Comparison of ENCODE assay signal across 17 mouse cellular contexts in the genomic region with DNA sequence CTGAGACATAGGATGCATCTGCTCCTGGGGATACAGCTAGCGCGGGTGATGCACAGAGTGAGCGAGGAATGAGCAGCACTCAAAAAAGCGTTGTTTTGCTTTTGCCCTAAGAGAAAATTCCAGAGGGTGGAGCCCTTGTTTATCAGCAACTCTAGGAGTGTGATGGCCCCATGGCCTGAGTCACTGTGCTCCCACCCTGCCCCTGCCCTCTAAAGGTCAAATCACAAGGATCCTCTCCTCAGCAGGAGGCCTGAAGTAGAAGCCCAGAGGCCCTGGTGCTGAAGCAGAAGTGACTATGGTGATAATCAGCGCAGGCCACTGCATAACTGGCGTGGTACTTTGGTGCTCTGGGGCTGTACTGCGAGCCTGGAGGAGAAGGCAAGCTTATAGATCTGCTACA. TPM values are rescaled to one million over a fixed set of nuclear protein-coding genes. Genes with fewer than 3 reads are reported as not detected.
DNase-seq lines count a peak whose midpoint lies in the region; ATAC-seq lines count a peak whose summit lies in the region.
"Had no signal": no experiment of that assay in that cellular context is flagged by ENCODE, and none has a peak within 500 bp of the region (broad histone marks: within the 10 kb centered on the region; RNA-seq: fewer than 3 reads in every experiment).

No protein-coding gene starts in this region.

- peaks cover 35% of the 10 kb centered on the region for H3K4me1 ChIP-seq in heart, embryonic 12.5 days (replicated peaks)
- H3K4me1 ChIP-seq in midbrain, embryonic 10.5 days: peaks cover 5% of the 10 kb centered on the region
- H3K4me1 ChIP-seq in midbrain, embryonic 13.5 days (replicated peaks): no peaks in the 10 kb centered on the region
- H3K4me1 ChIP-seq in embryonic facial prominence, embryonic 15.5 days: peaks cover 21% of the 10 kb centered on the region
- no peaks in the 10 kb centered on the region for H3K4me1 ChIP-seq in midbrain, embryonic 16.5 days (ENCODE audit: control insufficient read depth, insufficient read depth, low read length)
- H3K4me1 ChIP-seq: neural tube, embryonic 12.5 days had no signal

- H3K36me3 ChIP-seq in heart, embryonic 12.5 days: no peaks in the 10 kb centered on the region
- peaks cover 3% of the 10 kb centered on the region; the same call in 1 of the 2 replicates for H3K36me3 ChIP-seq in midbrain, embryonic 10.5 days
- H3K36me3 ChIP-seq in midbrain, embryonic 13.5 days: peaks cover 67% of the 10 kb centered on the region
- H3K36me3 ChIP-seq in embryonic facial prominence, embryonic 15.5 days: no peaks in the 10 kb centered on the region
- peaks cover 8% of the 10 kb centered on the region for H3K36me3 ChIP-seq in midbrain, embryonic 16.5 days (ENCODE audit: control insufficient read depth, insufficient read depth, low read length)

- intact Hi-C loops in heart, postnatal 14 days (cut with DNase I): loop anchor here (5.0 kb wide), 1 partner anchor 73 kb away; no protein-coding TSS in a partner anchor

- no peaks in the 10 kb centered on the region for H3K27me3 ChIP-seq in heart, embryonic 12.5 days (replicated peaks)
- no peaks in the 10 kb centered on the region for H3K27me3 ChIP-seq in midbrain, embryonic 10.5 days (ENCODE audit: low read depth, poor library complexity, severe bottlenecking)
- H3K27me3 ChIP-seq in midbrain, embryonic 13.5 days: no peaks in the 10 kb centered on the region
- H3K27me3 ChIP-seq in embryonic facial prominence, embryonic 15.5 days: no peaks in the 10 kb centered on the region
- no peaks in the 10 kb centered on the region for H3K27me3 ChIP-seq in midbrain, embryonic 16.5 days (ENCODE audit: control insufficient read depth, insufficient read depth, low read depth, low read length)
- H3K27me3 ChIP-seq: neural tube, embryonic 12.5 days had no signal

- WGBS in heart, embryonic 12.5 days: 44% methylated on average over 7 of the region's 7 CpGs
- 81% methylated on average over 7 of the region's 7 CpGs for WGBS in midbrain, embryonic 10.5 days
- WGBS in midbrain, embryonic 13.5 days: 93% methylated on average over 7 of the region's 7 CpGs
- 78% methylated on average over 7 of the region's 7 CpGs for WGBS in embryonic facial prominence, embryonic 15.5 days
- WGBS in midbrain, embryonic 16.5 days: 92% methylated on average over 7 of the region's 7 CpGs

- no peaks in the 10 kb centered on the region for H3K9me3 ChIP-seq in heart, embryonic 12.5 days (replicated peaks)
- H3K9me3 ChIP-seq in midbrain, embryonic 10.5 days (replicated peaks): no peaks in the 10 kb centered on the region
- H3K9me3 ChIP-seq in midbrain, embryonic 13.5 days: no peaks in the 10 kb centered on the region
- H3K9me3 ChIP-seq in embryonic facial prominence, embryonic 15.5 days (replicated peaks): no peaks in the 10 kb centered on the region
- no peaks in the 10 kb centered on the region for H3K9me3 ChIP-seq in midbrain, embryonic 16.5 days (replicated peaks; ENCODE audit: control insufficient read depth, low read length, poor library complexity, severe bottlenecking)
- H3K9me3 ChIP-seq: neural tube, embryonic 12.5 days had no signal

- no peak for DNase-seq in heart, postnatal 14 days
- no peak for DNase-seq in midbrain, embryonic 10.5 days (ENCODE audit: low spot score)
- no peak for DNase-seq in thymus, postnatal 0 days (ENCODE audit: low spot score)
- DNase-seq: cerebellum, postnatal 14 days; layer of hippocampus, adult 9-11 months; left cerebral cortex, postnatal 4 days; midbrain, embryonic 14.5 days; right cerebral cortex, adult 18-20 months; thymus, postnatal 4 days had no signal

- no peak overlapping the region for H3K4me3 ChIP-seq in heart, embryonic 12.5 days
- no peak overlapping the region for H3K4me3 ChIP-seq in midbrain, embryonic 10.5 days
- H3K4me3 ChIP-seq in midbrain, embryonic 13.5 days (replicated peaks): no peak overlapping the region
- H3K4me3 ChIP-seq in embryonic facial prominence, embryonic 15.5 days (replicated peaks): no peak overlapping the region
- H3K4me3 ChIP-seq in midbrain, embryonic 16.5 days (ENCODE audit: low read depth, low read length): no peak overlapping the region
- H3K4me3 ChIP-seq: erythroblast, embryonic 14.5 days; neural tube, embryonic 12.5 days had no signal

- no peak for ATAC-seq in heart, embryonic 12.5 days (ENCODE audit: insufficient number of reproducible peaks, low FRiP score)
- no peak for ATAC-seq in midbrain, embryonic 13.5 days
- ATAC-seq in embryonic facial prominence, embryonic 15.5 days (ENCODE audit: insufficient number of reproducible peaks, low FRiP score, low TSS enrichment, low read depth): no peak
- ATAC-seq in granulocyte monocyte progenitor cell, adult 5-6 weeks (replicated peaks; ENCODE audit: poor library complexity, severe bottlenecking): no peak
- no peak for ATAC-seq in midbrain, embryonic 16.5 days
- ATAC-seq: CD4-positive, CD25-positive, alpha-beta regulatory T cell, adult 4 months had no signal

- H3K9ac ChIP-seq in heart, embryonic 12.5 days: no peak overlapping the region
- H3K9ac ChIP-seq in midbrain, embryonic 13.5 days (replicated peaks): no peak overlapping the region
- H3K9ac ChIP-seq in embryonic facial prominence, embryonic 15.5 days: no peak overlapping the region
- no peak overlapping the region for H3K9ac ChIP-seq in midbrain, embryonic 16.5 days (ENCODE audit: low read depth, low read length)
- H3K9ac ChIP-seq: neural tube, embryonic 12.5 days had no signal

- H3K4me2 ChIP-seq in heart, embryonic 12.5 days: no peak overlapping the region
- no peak overlapping the region for H3K4me2 ChIP-seq in midbrain, embryonic 13.5 days (replicated peaks)
- H3K4me2 ChIP-seq in embryonic facial prominence, embryonic 15.5 days (replicated peaks): no peak overlapping the region
- no peak overlapping the region for H3K4me2 ChIP-seq in midbrain, embryonic 16.5 days (ENCODE audit: low read length)
- H3K4me2 ChIP-seq: neural tube, embryonic 12.5 days had no signal

- H3K27ac ChIP-seq in heart, embryonic 12.5 days (ENCODE audit: poor library complexity, severe bottlenecking): peak overlapping the region; percentile 69
- peak overlapping the region; percentile 23 for H3K27ac ChIP-seq in midbrain, embryonic 10.5 days (replicated peaks)
- H3K27ac ChIP-seq in midbrain, embryonic 13.5 days: no peak overlapping the region
- H3K27ac ChIP-seq in embryonic facial prominence, embryonic 15.5 days (replicated peaks): peak overlapping the region; percentile 3; the same call in 1 of the 2 replicates
- no peak overlapping the region for H3K27ac ChIP-seq in midbrain, embryonic 16.5 days (ENCODE audit: low read length)
- H3K27ac ChIP-seq: neural tube, embryonic 12.5 days had no signal

RNA-seq across cellular contexts. Expression of a gene that starts 28.1 kb away (rescaled TPM):
- 14.0 and 18.0 TPM in 2 replicates for polyA plus RNA-seq in heart, embryonic 12.5 days (2016; fragmentation: Nextera tagmentation; extraction: Ambion mirVana)
- total RNA-seq in heart, postnatal 14 days (2021): 1 to 10 TPM; 4.1 to 4.2 TPM
- polyA plus RNA-seq in midbrain, embryonic 10.5 days (2016; fragmentation: Nextera tagmentation; extraction: Ambion mirVana): 10.3 and 11.1 TPM in 2 replicates
- 22.9 and 24.2 TPM in 2 replicates for polyA plus RNA-seq in midbrain, embryonic 13.5 days (2015; fragmentation: Nextera tagmentation; extraction: Ambion mirVana)
- polyA plus RNA-seq in embryonic facial prominence, embryonic 15.5 days (2015; fragmentation: Nextera tagmentation; extraction: Ambion mirVana): 8.8 and 10.7 TPM in 2 replicates
- not detected in 2 replicates for total RNA-seq in granulocyte monocyte progenitor cell, adult 5-6 weeks (2014; fragmentation: Nextera tagmentation)
- total RNA-seq in granulocyte monocyte progenitor cell, adult 5-6 weeks (2017): 0.13 TPM in 1 of 2 replicates, not detected in the other
- polyA plus RNA-seq in thymus, postnatal 0 days (2015; fragmentation: Nextera tagmentation; extraction: Ambion mirVana): 0.81 and 1.0 TPM in 2 replicates
- 71.6 and 75.8 TPM in 2 replicates for polyA plus RNA-seq in midbrain, embryonic 16.5 days (2015; fragmentation: Nextera tagmentation; extraction: Ambion mirVana)
- polyA plus RNA-seq: erythroblast, embryonic 14.5 days had no signal

RNA-seq across cellular contexts. Expression of a gene that starts 56.3 kb away (rescaled TPM):
- 54.6 and 54.7 TPM in 2 replicates for polyA plus RNA-seq in heart, embryonic 12.5 days (2016; fragmentation: Nextera tagmentation; extraction: Ambion mirVana)
- 10 to 100 TPM; 83.2 to 85.0 TPM for total RNA-seq in heart, postnatal 14 days (2021)
- polyA plus RNA-seq in midbrain, embryonic 10.5 days (2016; fragmentation: Nextera tagmentation; extraction: Ambion mirVana): 21.8 and 25.9 TPM in 2 replicates
- polyA plus RNA-seq in midbrain, embryonic 13.5 days (2015; fragmentation: Nextera tagmentation; extraction: Ambion mirVana): 14.8 and 15.5 TPM in 2 replicates
- 59.2 and 62.1 TPM in 2 replicates for polyA plus RNA-seq in embryonic facial prominence, embryonic 15.5 days (2015; fragmentation: Nextera tagmentation; extraction: Ambion mirVana)
- 0.92 and 1.6 TPM in 2 replicates for total RNA-seq in granulocyte monocyte progenitor cell, adult 5-6 weeks (2014; fragmentation: Nextera tagmentation)
- 1.3 TPM in 2 replicates for total RNA-seq in granulocyte monocyte progenitor cell, adult 5-6 weeks (2017)
- polyA plus RNA-seq in thymus, postnatal 0 days (2015; fragmentation: Nextera tagmentation; extraction: Ambion mirVana): 29.8 and 34.7 TPM in 2 replicates
- 9.8 and 10.6 TPM in 2 replicates for polyA plus RNA-seq in midbrain, embryonic 16.5 days (2015; fragmentation: Nextera tagmentation; extraction: Ambion mirVana)
- polyA plus RNA-seq: erythroblast, embryonic 14.5 days had no signal

Comparison
In these comparisons a context has a peak if more than half of its experiments do, and no peak if none do; other contexts are left out.
1. H3K27ac ChIP-seq: peak in heart, embryonic 12.5 days (single experiment), midbrain, embryonic 10.5 days (single experiment) and embryonic facial prominence, embryonic 15.5 days (single experiment); none in midbrain, embryonic 13.5 days (single experiment) and midbrain, embryonic 16.5 days (single experiment).